17 mouse cellular contexts compared by ENCODE assay signal in genomic region chr13:17700090-17700715, GRCm38 (mm10). TPM values are rescaled to one million over a fixed set of nuclear protein-coding genes. Genes with fewer than 3 reads are reported as not detected.
"Had no signal": no experiment of that assay in that cellular context is flagged by ENCODE, and none has a peak within 500 bp of the region (broad histone marks: within the 10 kb centered on the region; RNA-seq: fewer than 3 reads in every experiment).

No protein-coding gene starts in this region.

- H3K9me3 ChIP-seq: lung, embryonic 15.5 days; megakaryocyte, embryonic 14.5 days; midbrain, embryonic 13.5 days; midbrain, embryonic 15.5 days; neural tube, embryonic 12.5 days; stomach, embryonic 15.5 days had no signal

- ATAC-seq: lung, postnatal 0 days; midbrain, embryonic 13.5 days; midbrain, embryonic 15.5 days had no signal

- DNase-seq: lung, postnatal 14 days; lung, postnatal 36 days; right cerebral cortex, postnatal 14 days; thymus, adult 2 months; thymus, postnatal 25 days; thymus, postnatal 4 days had no signal

- H3K27ac ChIP-seq: lung, embryonic 15.5 days; macrophage; midbrain, embryonic 13.5 days; midbrain, embryonic 15.5 days; neural tube, embryonic 12.5 days; stomach, embryonic 15.5 days; stomach, postnatal 0 days had no signal

- H3K9ac ChIP-seq: lung, embryonic 15.5 days; midbrain, embryonic 13.5 days; midbrain, embryonic 15.5 days; neural tube, embryonic 12.5 days; stomach, embryonic 15.5 days had no signal

- H3K27me3 ChIP-seq: lung, embryonic 15.5 days; megakaryocyte, embryonic 14.5 days; midbrain, embryonic 13.5 days; midbrain, embryonic 15.5 days; neural tube, embryonic 12.5 days; stomach, embryonic 15.5 days had no signal

- H3K4me3 ChIP-seq: lung, embryonic 15.5 days; megakaryocyte, embryonic 14.5 days; midbrain, embryonic 13.5 days; midbrain, embryonic 15.5 days; neural tube, embryonic 12.5 days; stomach, embryonic 15.5 days had no signal

- H3K4me2 ChIP-seq: lung, embryonic 15.5 days; midbrain, embryonic 11.5 days; midbrain, embryonic 13.5 days; midbrain, embryonic 15.5 days; neural tube, embryonic 12.5 days; stomach, embryonic 15.5 days had no signal

- H3K36me3 ChIP-seq: lung, embryonic 15.5 days; midbrain, embryonic 13.5 days; midbrain, embryonic 15.5 days; neural tube, embryonic 12.5 days; stomach, embryonic 15.5 days had no signal

RNA-seq across cellular contexts. Expression of gene Sugct, which starts 4.8 kb away (rescaled TPM):
- total RNA-seq: monocyte, adult 5-6 weeks had no signal
